25 mouse cellular contexts compared by ENCODE assay signal in the genomic region with DNA sequence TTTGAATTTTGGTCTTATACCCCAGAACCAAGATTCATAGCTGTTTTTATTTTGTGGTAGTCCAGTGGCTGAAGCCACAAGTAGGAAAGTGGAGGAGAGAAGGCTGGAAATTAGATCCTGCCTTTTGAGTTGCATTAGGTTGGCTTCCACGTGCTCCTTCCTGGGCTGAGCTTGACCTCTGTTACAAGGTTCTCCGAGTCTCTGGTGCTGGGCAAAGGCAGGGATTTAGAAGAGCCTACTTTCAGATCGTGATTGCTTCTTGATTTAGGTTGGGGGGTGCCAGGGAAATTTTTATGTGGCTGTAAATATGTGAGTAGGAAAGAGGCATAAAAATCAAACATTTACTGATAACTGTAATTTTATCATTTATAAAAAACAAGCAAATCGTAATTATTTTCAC. TPM values are rescaled to one million over a fixed set of nuclear protein-coding genes. Genes with fewer than 3 reads are reported as not detected.
DNase-seq lines count a peak whose midpoint lies in the region; ATAC-seq and TF ChIP-seq lines count a peak whose summit lies in the region.
"Had no signal": no experiment of that assay in that cellular context is flagged by ENCODE, and none has a peak within 500 bp of the region (broad histone marks: within the 10 kb centered on the region; RNA-seq: fewer than 3 reads in every experiment).

No protein-coding gene starts in this region.

- WGBS in embryonic facial prominence, embryonic 13.5 days: 60% methylated on average over 4 of the region's 4 CpGs
- WGBS in embryonic facial prominence, embryonic 10.5 days: 71% methylated on average over 4 of the region's 4 CpGs
- 73% methylated on average over 4 of the region's 4 CpGs for WGBS in liver, embryonic 13.5 days (ENCODE audit: insufficient replicate concordance)
- 65% methylated on average over 4 of the region's 4 CpGs for WGBS in liver, embryonic 12.5 days (ENCODE audit: insufficient replicate concordance)

- no peak overlapping the region for H3K4me3 ChIP-seq in embryonic facial prominence, embryonic 13.5 days
- H3K4me3 ChIP-seq in embryonic facial prominence, embryonic 10.5 days: no peak overlapping the region
- H3K4me3 ChIP-seq in liver, embryonic 13.5 days (replicated peaks): no peak overlapping the region
- H3K4me3 ChIP-seq in liver, embryonic 12.5 days: no peak overlapping the region
- H3K4me3 ChIP-seq in MEL (ENCODE audit: control insufficient read depth in 1 of 2, insufficient read depth in 1 of 2, low read depth in 2 of 2, low read length in 2 of 2): no peak overlapping the region
- H3K4me3 ChIP-seq: forebrain, embryonic 15.5 days; heart, adult 2 months; heart, embryonic 15.5 days; hindbrain, embryonic 10.5 days; intestine, embryonic 15.5 days had no signal

- H3K9ac ChIP-seq in embryonic facial prominence, embryonic 13.5 days: no peak overlapping the region
- H3K9ac ChIP-seq in liver, embryonic 13.5 days: 0 out of 2 replicates have a peak overlapping the region, but pooled peaks have one; percentile 4
- no peak overlapping the region for H3K9ac ChIP-seq in liver, embryonic 12.5 days
- H3K9ac ChIP-seq in MEL (ENCODE audit: control insufficient read depth, low read depth, low read length, poor library complexity, severe bottlenecking): no peak overlapping the region
- H3K9ac ChIP-seq: forebrain, embryonic 15.5 days; heart, embryonic 15.5 days; hindbrain, embryonic 14.5 days; intestine, embryonic 15.5 days had no signal

- H3K79me2 ChIP-seq in MEL (ENCODE audit: control insufficient read depth, insufficient read depth, low read length, poor library complexity): peaks cover 22% of the 10 kb centered on the region

- H3K9me3 ChIP-seq in embryonic facial prominence, embryonic 13.5 days: no peaks in the 10 kb centered on the region
- no peaks in the 10 kb centered on the region for H3K9me3 ChIP-seq in embryonic facial prominence, embryonic 10.5 days
- no peaks in the 10 kb centered on the region for H3K9me3 ChIP-seq in liver, embryonic 13.5 days (replicated peaks)
- no peaks in the 10 kb centered on the region for H3K9me3 ChIP-seq in liver, embryonic 12.5 days (replicated peaks)
- H3K9me3 ChIP-seq in MEL (replicated peaks; ENCODE audit: insufficient read depth, low read length): no peaks in the 10 kb centered on the region
- H3K9me3 ChIP-seq: forebrain, embryonic 15.5 days; G1E; heart, embryonic 15.5 days; hindbrain, embryonic 10.5 days; intestine, embryonic 15.5 days had no signal

- no peak overlapping the region for H3K4me2 ChIP-seq in embryonic facial prominence, embryonic 13.5 days
- peak overlapping the region; percentile 37; the same call in 1 of the 2 replicates for H3K4me2 ChIP-seq in liver, embryonic 13.5 days
- no peak overlapping the region for H3K4me2 ChIP-seq in liver, embryonic 12.5 days
- H3K4me2 ChIP-seq: forebrain, embryonic 15.5 days; heart, embryonic 11.5 days; heart, embryonic 15.5 days; hindbrain, embryonic 14.5 days; intestine, embryonic 15.5 days had no signal

- H3K4me1 ChIP-seq in embryonic facial prominence, embryonic 13.5 days: peaks cover 14% of the 10 kb centered on the region
- peaks cover 13% of the 10 kb centered on the region for H3K4me1 ChIP-seq in embryonic facial prominence, embryonic 10.5 days
- peaks cover 38% of the 10 kb centered on the region for H3K4me1 ChIP-seq in liver, embryonic 13.5 days (replicated peaks)
- H3K4me1 ChIP-seq in liver, embryonic 12.5 days: peaks cover 28% of the 10 kb centered on the region
- peaks cover 0 to 7% of the 10 kb centered on the region in 2 experiments; a peak in 3 of 4 replicates for H3K4me1 ChIP-seq in MEL (ENCODE audit: control insufficient read depth in 1 of 2, insufficient read depth in 2 of 2, low read length in 2 of 2)

- no peak for TF ChIP-seq EP300 in MEL (IDR thresholded peaks at IDR 0.05; ENCODE audit: low read depth in 1 of 2, low read length in 2 of 2)

- no peak for ATAC-seq in embryonic facial prominence, embryonic 13.5 days (ENCODE audit: insufficient number of reproducible peaks, insufficient read depth, low FRiP score, low TSS enrichment, low read depth)
- ATAC-seq in liver, embryonic 13.5 days (ENCODE audit: low read depth): no peak
- no peak for ATAC-seq in liver, embryonic 12.5 days
- no peak for ATAC-seq in erythroblast, adult 5-6 weeks (replicated peaks; ENCODE audit: low FRiP score, poor library complexity, severe bottlenecking)
- ATAC-seq: forebrain, embryonic 15.5 days; intestine, embryonic 15.5 days had no signal

- H3K36me3 ChIP-seq in embryonic facial prominence, embryonic 13.5 days: peaks cover 35% of the 10 kb centered on the region
- H3K36me3 ChIP-seq in embryonic facial prominence, embryonic 10.5 days (replicated peaks): peaks cover 48% of the 10 kb centered on the region
- H3K36me3 ChIP-seq in liver, embryonic 13.5 days: peaks cover 41% of the 10 kb centered on the region
- peaks cover 53% of the 10 kb centered on the region for H3K36me3 ChIP-seq in liver, embryonic 12.5 days
- peaks cover 11 to 18% of the 10 kb centered on the region in 2 experiments for H3K36me3 ChIP-seq in MEL (ENCODE audit: control insufficient read depth in 1 of 2, insufficient read depth in 2 of 2, low read length in 2 of 2)

- H3K27ac ChIP-seq in embryonic facial prominence, embryonic 13.5 days: peak overlapping the region; percentile 33; the same call in 1 of the 2 replicates
- no peak overlapping the region for H3K27ac ChIP-seq in embryonic facial prominence, embryonic 10.5 days (replicated peaks)
- peak overlapping the region; percentile 43 for H3K27ac ChIP-seq in liver, embryonic 13.5 days
- no peak overlapping the region for H3K27ac ChIP-seq in liver, embryonic 12.5 days
- H3K27ac ChIP-seq in MEL (ENCODE audit: control insufficient read depth, low read depth, low read length): no peak overlapping the region
- H3K27ac ChIP-seq: forebrain, embryonic 15.5 days; heart, adult 2 months; heart, embryonic 15.5 days; hindbrain, embryonic 10.5 days; hindbrain, embryonic 14.5 days; intestine, embryonic 15.5 days had no signal

- no peaks in the 10 kb centered on the region for H3K27me3 ChIP-seq in embryonic facial prominence, embryonic 13.5 days
- H3K27me3 ChIP-seq in embryonic facial prominence, embryonic 10.5 days (replicated peaks; ENCODE audit: low read depth, poor library complexity, severe bottlenecking): no peaks in the 10 kb centered on the region
- no peaks in the 10 kb centered on the region for H3K27me3 ChIP-seq in liver, embryonic 13.5 days
- H3K27me3 ChIP-seq in liver, embryonic 12.5 days (replicated peaks): no peaks in the 10 kb centered on the region
- no peaks in the 10 kb centered on the region for H3K27me3 ChIP-seq in MEL (ENCODE audit: control insufficient read depth in 1 of 2, insufficient read depth in 2 of 2, low read length in 2 of 2)
- H3K27me3 ChIP-seq: forebrain, embryonic 15.5 days; heart, embryonic 15.5 days; intestine, embryonic 15.5 days had no signal

- TF ChIP-seq POLR2A in MEL (IDR thresholded peaks at IDR 0.05; ENCODE audit: control insufficient read depth in 1 of 2, insufficient read depth in 1 of 2, low read depth in 1 of 2, low read length in 2 of 2, poor library complexity in 1 of 2): no peak

- TF ChIP-seq CTCF in MEL (IDR thresholded peaks at IDR 0.05 in 2 of 3, conservative IDR thresholded peaks at IDR 0.05 in 1 of 3; ENCODE audit: control insufficient read depth in 1 of 3, insufficient read depth in 1 of 3, low read depth in 2 of 3, low read length in 3 of 3, poor library complexity in 1 of 3, severe bottlenecking in 1 of 3): no peak

- no peak for DNase-seq in embryonic facial prominence, embryonic 10.5 days (ENCODE audit: low spot score)
- no peak for DNase-seq in liver, embryonic 13.5 days
- DNase-seq in MEL (ENCODE audit: low read depth, low spot score): peak; percentile 28
- DNase-seq in gastrocnemius, postnatal 10 days: no peak
- DNase-seq: adrenal gland, adult 8-10 months; adrenal gland, postnatal 36 days; cerebellum, adult 2 months; cerebellum, postnatal 10 days; heart, adult 2 months; heart, postnatal 14 days; kidney, adult 18-20 months had no signal

- no peak for TF ChIP-seq RAD21 in MEL (IDR thresholded peaks at IDR 0.05; ENCODE audit: low read depth, low read length)

TF ChIP-seq in MEL, 35 proteins besides CTCF, POLR2A, EP300 and RAD21:
- TF ChIP-seq ZMIZ1 (IDR thresholded peaks at IDR 0.05; ENCODE audit: low read depth, low read length) (peak; percentile 65; the same call in 1 of the 2 replicates), POLR2AphosphoS5 (IDR thresholded peaks at IDR 0.05; ENCODE audit: borderline replicate concordance, low read depth, low read length) (no peak; the same call in 1 of the 2 replicates), MYC (IDR thresholded peaks at IDR 0.05; ENCODE audit: low read depth, low read length) (no peak), TBP (IDR thresholded peaks at IDR 0.05; ENCODE audit: low read depth, low read length) (no peak), CHD1 (IDR thresholded peaks at IDR 0.05; ENCODE audit: low read depth, low read length) (no peak)

RNA-seq across cellular contexts. Expression of a gene that starts 3.5 kb away (rescaled TPM):
- polyA plus RNA-seq in embryonic facial prominence, embryonic 13.5 days (2015; fragmentation: Nextera tagmentation; extraction: Ambion mirVana): 1,826 and 2,120 TPM in 2 replicates
- polyA plus RNA-seq in embryonic facial prominence, embryonic 10.5 days (2016; fragmentation: Nextera tagmentation; extraction: Ambion mirVana): 1,442 and 1,468 TPM in 2 replicates
- 1,285 and 1,320 TPM in 2 replicates for polyA plus RNA-seq in liver, embryonic 13.5 days (2015; fragmentation: Nextera tagmentation; extraction: Ambion mirVana)
- polyA plus RNA-seq in liver, embryonic 12.5 days (2016; fragmentation: Nextera tagmentation; extraction: Ambion mirVana): 1,480 and 1,497 TPM in 2 replicates
- 2,301 and 2,623 TPM in 2 replicates for total RNA-seq in MEL (2012; rRNA removed)
- 1,000 to 10,000 TPM; 1,104 to 4,601 TPM for polyA plus RNA-seq in MEL (2012; ENCODE audit: insufficient read depth in 1 of 2, insufficient read length in 2 of 2, low read depth in 1 of 2, low replicate concordance in 2 of 2, missing spikeins in 1 of 2)
- total RNA-seq in erythroblast, adult 5-6 weeks (2015; ENCODE audit: low replicate concordance): 282 and 366 TPM in 2 replicates
- 68.3 and 163 TPM in 2 replicates for total RNA-seq in erythroblast, adult 5-6 weeks (2017; ENCODE audit: low replicate concordance)
- 100 to 1,000 TPM; 943 to 945 TPM for total RNA-seq in gastrocnemius, postnatal 10 days (2021)

RNA-seq across cellular contexts. Expression of a gene that starts 14.2 kb away (rescaled TPM):
- polyA plus RNA-seq in embryonic facial prominence, embryonic 13.5 days (2015; fragmentation: Nextera tagmentation; extraction: Ambion mirVana): not detected in 2 replicates
- polyA plus RNA-seq in embryonic facial prominence, embryonic 10.5 days (2016; fragmentation: Nextera tagmentation; extraction: Ambion mirVana): not detected in 2 replicates
- polyA plus RNA-seq in liver, embryonic 13.5 days (2015; fragmentation: Nextera tagmentation; extraction: Ambion mirVana): not detected in 2 replicates
- not detected in 2 replicates for polyA plus RNA-seq in liver, embryonic 12.5 days (2016; fragmentation: Nextera tagmentation; extraction: Ambion mirVana)
- total RNA-seq in MEL (2012; rRNA removed): not detected in 2 replicates
- not detected for polyA plus RNA-seq in MEL (2012; ENCODE audit: insufficient read depth in 1 of 2, insufficient read length in 2 of 2, low read depth in 1 of 2, low replicate concordance in 2 of 2, missing spikeins in 1 of 2)
- not detected in 2 replicates for total RNA-seq in erythroblast, adult 5-6 weeks (2015; ENCODE audit: low replicate concordance)
- total RNA-seq in erythroblast, adult 5-6 weeks (2017; ENCODE audit: low replicate concordance): not detected in 2 replicates
- total RNA-seq in gastrocnemius, postnatal 10 days (2021): not detected
- total RNA-seq: adrenal gland, adult 8-10 months; adrenal gland, postnatal 36 days; gastrocnemius, adult 8-10 months; gastrocnemius, postnatal 4 days; heart, adult 2 months; heart, postnatal 14 days had no signal
- polyA plus RNA-seq: C2C12; cerebellum, adult 2 months; embryonic facial prominence, embryonic 11.5 days; forebrain, embryonic 15.5 days; G1E; heart, adult 2 months; heart, embryonic 11.5 days; heart, embryonic 15.5 days; hindbrain, embryonic 10.5 days; hindbrain, embryonic 14.5 days; intestine, embryonic 15.5 days had no signal

Comparison
In these comparisons a context has a peak if more than half of its experiments do, and no peak if none do; other contexts are left out.
1. H3K27ac ChIP-seq: peak in embryonic facial prominence, embryonic 13.5 days (single experiment) and liver, embryonic 13.5 days (single experiment); none in embryonic facial prominence, embryonic 10.5 days (single experiment), liver, embryonic 12.5 days (single experiment) and MEL (single experiment).